Mouse (Mus musculus) liver, postnatal 0 days (tissue): ENCODE data around the gene Nkx6-2.

Experiments used
- CTCF ChIP-seq: sonication (generic); IDR thresholded peaks from 2 replicates; pipeline ENCODE4 v1.5.1; 2016; ENCODE audit warnings: antibody characterized with exemption, low read depth
- EP300 ChIP-seq: IDR thresholded peaks from 2 replicates; pipeline ENCODE4 v1.6.1; 2016; ENCODE audit warnings: antibody characterized with exemption, low read depth, mild to moderate bottlenecking

GRCm38 (mm10) chr7:139572665-139573064 lies 9.9 kb downstream of the Nkx6-2 start:
- TF ChIP-seq CTCF, result no peak
- TF ChIP-seq EP300, result no peak
